Mouse (Mus musculus) kidney, adult 2 months (tissue): ENCODE results near the gene Dbndd2.

Experiments used
- CTCF ChIP-seq: fragments of 200-500 bp; conservative IDR thresholded peaks from 2 replicates; pipeline ENCODE4 v1.5.1; 2011; ENCODE audit warnings: low read depth, mild to moderate bottlenecking, control low read depth, low read length, moderate library complexity, mixed read lengths; ENCODE audit not compliant: insufficient read depth, insufficient read length
- POLR2A ChIP-seq: fragments of 200-500 bp; IDR thresholded peaks from one replicate; pipeline ENCODE4 v1.6.1; 2011; ENCODE audit warnings: low read depth, low read length, control low read depth

GRCm38 (mm10) chr2:164444701-164445100 is 41.2 kb upstream of the Dbndd2 start:
- TF ChIP-seq CTCF (no peak), POLR2A (no peak)
